Mouse (Mus musculus): ENCODE results near the gene Gmppa.

DNA sequence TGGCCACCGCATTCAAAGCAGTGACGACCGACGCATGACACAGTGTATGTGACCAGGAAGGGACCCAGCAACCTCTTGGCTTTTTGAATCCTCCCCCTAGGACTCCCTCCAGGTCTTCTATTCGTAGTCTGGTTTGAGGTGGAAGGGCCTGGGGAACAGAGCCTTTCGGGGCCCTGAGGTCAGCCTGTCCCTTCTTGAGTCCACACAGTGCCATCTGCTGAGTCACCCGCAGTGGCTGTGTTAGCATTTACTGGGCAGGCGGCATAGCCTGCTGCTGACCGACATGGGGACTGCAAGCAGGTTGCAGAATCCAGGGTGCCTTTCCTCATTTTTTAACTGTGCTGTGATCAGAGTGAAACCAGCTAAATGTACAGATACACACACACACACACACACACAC is 28.7 kb upstream of the Gmppa start:
- TF ChIP-seq CTCF (IDR thresholded peaks at IDR 0.05; ENCODE audit: low read depth, low read length) (no peak), POLR2A (IDR thresholded peaks at IDR 0.05; ENCODE audit: insufficient read depth, low read length) (no peak), EP300 (IDR thresholded peaks at IDR 0.05; ENCODE audit: insufficient read depth, low read depth, low read length) (no peak)
